Mouse (Mus musculus): ENCODE measurements at regions not wholly inside any gene's neighbourhood (a gene's known extent, or its start where the extent isn't known, plus 50 kb on each side); places are given as distances from the start of the nearest gene placed in this dataset.

DNA sequence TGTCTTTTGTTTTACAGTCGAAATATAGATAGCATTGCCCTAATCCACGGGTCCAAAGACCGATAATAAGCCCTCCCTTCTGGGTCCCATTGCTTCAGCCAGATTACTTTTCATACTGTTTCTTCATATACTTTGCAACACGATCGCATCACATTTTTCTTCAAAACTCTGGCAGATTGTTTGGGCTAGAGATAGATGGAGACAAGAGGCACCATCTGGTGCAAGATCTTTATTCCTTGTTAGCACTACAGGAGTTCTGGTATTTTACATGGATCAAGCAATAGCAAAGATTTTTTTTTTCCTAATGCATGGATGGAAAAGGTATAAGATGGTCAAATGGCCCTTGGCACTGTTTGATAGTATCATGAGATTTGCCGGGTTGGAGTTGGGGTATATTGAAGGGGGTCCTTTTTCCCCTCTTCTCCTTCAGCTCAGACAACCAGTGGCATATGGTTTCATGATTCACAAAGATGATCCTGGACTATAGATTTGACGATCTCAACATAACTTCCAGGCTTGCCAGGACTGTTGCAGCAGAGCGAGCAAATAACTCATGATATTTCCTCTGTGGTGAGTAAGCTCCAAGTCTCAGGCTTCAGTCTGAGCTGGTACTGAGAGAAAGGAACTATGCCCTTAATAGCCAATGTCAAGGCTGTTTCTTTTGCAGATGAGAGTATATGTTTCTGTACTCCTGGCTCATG is 127.6 kb upstream of the Mef2c start:
- TF ChIP-seq CTCF (IDR thresholded peaks at IDR 0.05; ENCODE audit: extremely low read depth, insufficient read depth, low read length) (no peak), POLR2A (IDR thresholded peaks at IDR 0.05; ENCODE audit: extremely low read depth, insufficient read depth, low read length) (no peak)

All from cortical plate, adult 2 months (tissue).